Mouse (Mus musculus) intestine, embryonic 16.5 days (tissue): ENCODE measurements around the gene Car5a. TPM values are rescaled to one million over a fixed set of nuclear protein-coding genes. Genes with fewer than 3 reads are reported as not detected.

Experiments
- ATAC-seq: fragments of 200-750 bp; cut with Nextera tagmentation; 2 replicates; pipeline ENCODE4 v1.8.0; 2017; ENCODE audit warnings: moderate TSS enrichment, moderate library complexity
- H3K27ac ChIP-seq: fragments of 300-500 bp; sonication (generic); 2 replicates; pipeline ENCODE4 v1.5.1; 2014; ENCODE audit warnings: mild to moderate bottlenecking, low read length
- H3K27me3 ChIP-seq: fragments of 300-500 bp; sonication (generic); replicated peaks from 2 replicates; pipeline ENCODE4 v1.6.1; 2014; ENCODE audit warnings: low read length, control low read depth, mixed read lengths; ENCODE audit not compliant: control insufficient read depth, insufficient read depth
- H3K36me3 ChIP-seq: fragments of 300-500 bp; sonication (generic); 2 replicates; pipeline ENCODE4 v1.6.1; 2014; ENCODE audit warnings: low read length, control low read depth; ENCODE audit not compliant: control insufficient read depth, insufficient read depth
- H3K4me1 ChIP-seq: fragments of 300-500 bp; sonication (generic); 2 replicates; pipeline ENCODE4 v1.6.1; 2014; ENCODE audit warnings: low read length, control low read depth, mixed read lengths; ENCODE audit not compliant: control insufficient read depth, insufficient read depth
- H3K4me2 ChIP-seq: fragments of 300-500 bp; sonication (generic); 2 replicates; pipeline ENCODE4 v1.6.1; 2014; ENCODE audit warnings: low read depth, low read length, control low read depth
- H3K4me3 ChIP-seq: fragments of 300-500 bp; sonication (generic); 2 replicates; pipeline ENCODE4 v1.5.1; 2014; ENCODE audit warnings: mild to moderate bottlenecking, low read length
- H3K9ac ChIP-seq: fragments of 300-500 bp; sonication (generic); 2 replicates; pipeline ENCODE4 v1.6.1; 2014; ENCODE audit warnings: low read depth, low read length
- H3K9me3 ChIP-seq: fragments of 300-500 bp; sonication (generic); 2 replicates; pipeline ENCODE4 v1.6.1; 2016; ENCODE audit warnings: low read length, control low read depth; ENCODE audit not compliant: control insufficient read depth
- WGBS: fragments of 180-500 bp; shearing (Covaris S2); extraction: QIAGEN DNeasy Blood & Tissue Kit; methylation state at CpG from one replicate; pipeline ENCODE4 v1.1.7; 2014; 5-methylcytosine and 5-hydroxymethylcytosine counted together
- polyA plus RNA-seq: library from polyadenylated mRNA; unstranded; fragments of >200 nt; fragmentation: Nextera tagmentation; extraction: Ambion mirVana; gene quantifications from 2 replicates; pipeline ENCODE4 v1.2.1, GENCODE M21; 2015

Car5a gene
- polyA plus RNA-seq, 1 experiment from 2014 or later: 0.31 TPM

- no peak overlapping the region for H3K9ac ChIP-seq
- WGBS: 78% methylated on average over 5 of the region's 5 CpGs
- H3K4me2 ChIP-seq: no peak overlapping the region
- no peaks in the 10 kb centered on the region for H3K9me3 ChIP-seq
- H3K36me3 ChIP-seq: peaks cover 13% of the 10 kb centered on the region
- no peak overlapping the region for H3K27ac ChIP-seq
- no peaks in the 10 kb centered on the region for H3K27me3 ChIP-seq
- H3K4me3 ChIP-seq: no peak overlapping the region
- H3K4me1 ChIP-seq: no peaks in the 10 kb centered on the region
- no peak for ATAC-seq
These were observed 62.8 kb downstream of the Car5a start for GRCm38 (mm10) chr8:121881921-121882320.

GRCm38 (mm10) chr8:121880818-121881217, 63.9 kb downstream of the Car5a start:
- H3K4me3 ChIP-seq: no peak overlapping the region
- H3K27me3 ChIP-seq: no peaks in the 10 kb centered on the region
- no peak for ATAC-seq
- H3K9me3 ChIP-seq: no peaks in the 10 kb centered on the region
- H3K4me2 ChIP-seq: no peak overlapping the region
- H3K36me3 ChIP-seq: peaks cover 9% of the 10 kb centered on the region; the same call in 1 of the 2 replicates
- H3K9ac ChIP-seq: no peak overlapping the region
- H3K4me1 ChIP-seq: no peaks in the 10 kb centered on the region
- H3K27ac ChIP-seq: no peak overlapping the region
- WGBS: 44% methylated on average over 1 of the region's 1 CpGs

- Histone ChIP-seq H3K4me1 (peaks cover 5% of the 10 kb centered on the region; the same call in 1 of the 2 replicates), H3K27ac (no peak overlapping the region), H3K9ac (no peak overlapping the region), H3K4me2 (no peak overlapping the region), H3K4me3 (no peak overlapping the region), H3K36me3 (peaks cover 3% of the 10 kb centered on the region; the same call in 1 of the 2 replicates), H3K27me3 (no peaks in the 10 kb centered on the region), H3K9me3 (no peaks in the 10 kb centered on the region)
- 89% methylated on average over 3 of the region's 3 CpGs for WGBS
- ATAC-seq: no peak
These were observed 65.0 kb downstream of the Car5a start for GRCm38 (mm10) chr8:121879712-121880111.

GRCm38 (mm10) chr8:121877828-121878480, 66.8 kb downstream of the Car5a start:
- Histone ChIP-seq H3K4me2 (no peak overlapping the region), H3K9ac (no peak overlapping the region), H3K4me3 (no peak overlapping the region), H3K36me3 (no peaks in the 10 kb centered on the region), H3K9me3 (no peaks in the 10 kb centered on the region), H3K27ac (no peak overlapping the region), H3K4me1 (peaks cover 11% of the 10 kb centered on the region), H3K27me3 (no peaks in the 10 kb centered on the region)
- no peak for ATAC-seq
- WGBS: 81% methylated on average over 7 of the region's 7 CpGs

GRCm38 (mm10) chr8:121877212-121877611, 67.5 kb downstream of the Car5a start:
- no peaks in the 10 kb centered on the region for H3K9me3 ChIP-seq
- H3K36me3 ChIP-seq: no peaks in the 10 kb centered on the region
- no peak overlapping the region for H3K4me2 ChIP-seq
- 69% methylated on average over 5 of the region's 5 CpGs for WGBS
- no peaks in the 10 kb centered on the region for H3K27me3 ChIP-seq
- H3K4me3 ChIP-seq: no peak overlapping the region
- ATAC-seq: no peak
- H3K27ac ChIP-seq: no peak overlapping the region
- no peak overlapping the region for H3K9ac ChIP-seq
- peaks cover 16% of the 10 kb centered on the region for H3K4me1 ChIP-seq

GRCm38 (mm10) chr8:121875517-121875916, 69.2 kb downstream of the Car5a start:
- Histone ChIP-seq H3K4me1 (peaks cover 24% of the 10 kb centered on the region), H3K36me3 (no peaks in the 10 kb centered on the region), H3K9ac (no peak overlapping the region), H3K9me3 (no peaks in the 10 kb centered on the region), H3K27ac (no peak overlapping the region), H3K4me2 (no peak overlapping the region), H3K27me3 (no peaks in the 10 kb centered on the region), H3K4me3 (no peak overlapping the region)
- no peak for ATAC-seq
- 73% methylated on average over 9 of the region's 9 CpGs for WGBS

GRCm38 (mm10) chr8:121875045-121875444, 69.7 kb downstream of the Car5a start:
- Histone ChIP-seq H3K9me3 (no peaks in the 10 kb centered on the region), H3K4me2 (no peak overlapping the region), H3K4me3 (no peak overlapping the region), H3K9ac (no peak overlapping the region), H3K27ac (no peak overlapping the region), H3K36me3 (no peaks in the 10 kb centered on the region), H3K27me3 (no peaks in the 10 kb centered on the region), H3K4me1 (peaks cover 24% of the 10 kb centered on the region)
- ATAC-seq: no peak
- 53% methylated on average over 3 of the region's 3 CpGs for WGBS

- H3K27ac ChIP-seq: no peak overlapping the region
- no peaks in the 10 kb centered on the region for H3K36me3 ChIP-seq
- H3K9me3 ChIP-seq: no peaks in the 10 kb centered on the region
- H3K4me2 ChIP-seq: no peak overlapping the region
- no peak overlapping the region for H3K4me3 ChIP-seq
- H3K4me1 ChIP-seq: peaks cover 24% of the 10 kb centered on the region
- ATAC-seq: peak; percentile 40; the same call in 1 of the 2 replicates
- no peaks in the 10 kb centered on the region for H3K27me3 ChIP-seq
- H3K9ac ChIP-seq: no peak overlapping the region
- 48% methylated on average over 9 of the region's 9 CpGs for WGBS
These were observed 70.7 kb downstream of the Car5a start for GRCm38 (mm10) chr8:121874031-121874430.

GRCm38 (mm10) chr8:121871833-121872440, 72.8 kb downstream of the Car5a start:
- WGBS: 18% methylated on average over 10 of the region's 10 CpGs
- peak; percentile 82 for ATAC-seq
- H3K4me1 ChIP-seq: peaks cover 24% of the 10 kb centered on the region

More at GRCm38 (mm10) chr8:121871833-121872440, 72.8 kb downstream of the Car5a start:
- Histone ChIP-seq H3K4me2 (peak overlapping the region; percentile 32), H3K27me3 (no peaks in the 10 kb centered on the region), H3K27ac (peak overlapping the region; percentile 51), H3K9me3 (no peaks in the 10 kb centered on the region), H3K36me3 (no peaks in the 10 kb centered on the region), H3K4me3 (no peak overlapping the region), H3K9ac (peak overlapping the region; percentile 55)
